ENCODE assay signal across 14 mouse cellular contexts in genomic region chr12:99113781-99114180, GRCm38 (mm10).
"Had no signal": no experiment of that assay in that cellular context is flagged by ENCODE, and none has a peak within 500 bp of the region (broad histone marks: within the 10 kb centered on the region; RNA-seq: fewer than 3 reads in every experiment).

No protein-coding gene starts in this region.

- H3K4me1 ChIP-seq: midbrain, embryonic 10.5 days; midbrain, embryonic 12.5 days; stomach, embryonic 15.5 days had no signal

- H3K4me3 ChIP-seq: midbrain, embryonic 10.5 days; midbrain, embryonic 12.5 days; neural tube, embryonic 12.5 days; stomach, embryonic 15.5 days had no signal

- DNase-seq: lung, adult 18-20 months; lung, embryonic 14.5 days; lung, postnatal 10 days; lung, postnatal 4 days; midbrain, embryonic 14.5 days; right cerebral cortex, postnatal 14 days; thymus, adult 2 months; thymus, postnatal 25 days; thymus, postnatal 4 days had no signal

- H3K27ac ChIP-seq: midbrain, embryonic 10.5 days; midbrain, embryonic 12.5 days; neural tube, embryonic 12.5 days; stomach, embryonic 15.5 days; stomach, postnatal 0 days had no signal
